Mouse (Mus musculus) hindbrain, postnatal 0 days (tissue): ENCODE measurements around the gene Adgrf1. TPM values are rescaled to one million over a fixed set of nuclear protein-coding genes. Genes with fewer than 3 reads are reported as not detected.

Experiments
- ATAC-seq: fragments of 200-750 bp; cut with Nextera tagmentation; 2 replicates; pipeline ENCODE4 v1.8.0; 2017; ENCODE audit warnings: mild to moderate bottlenecking, moderate TSS enrichment, moderate library complexity
- DNase-seq: peaks from one replicate; pipeline ENCODE4 v3.0.0-alpha.2; 2015; ENCODE audit warnings: low spot score
- H3K27ac ChIP-seq: fragments of 300-500 bp; sonication (generic); 2 replicates; pipeline ENCODE4 v1.5.1; 2014; ENCODE audit warnings: mild to moderate bottlenecking
- H3K27me3 ChIP-seq: fragments of 300-500 bp; sonication (generic); 2 replicates; pipeline ENCODE4 v1.6.1; 2014; ENCODE audit warnings: low read length, mixed read lengths; ENCODE audit not compliant: insufficient read depth
- H3K36me3 ChIP-seq: fragments of 300-500 bp; sonication (generic); 2 replicates; pipeline ENCODE4 v1.6.1; 2014; ENCODE audit warnings: low read length, mixed read lengths; ENCODE audit not compliant: insufficient read depth
- H3K4me1 ChIP-seq: fragments of 300-500 bp; sonication (generic); 2 replicates; pipeline ENCODE4 v1.6.1; 2014; ENCODE audit warnings: antibody characterized with exemption, low read length, mixed read lengths; ENCODE audit not compliant: insufficient read depth
- H3K4me2 ChIP-seq: fragments of 300-500 bp; sonication (generic); 2 replicates; pipeline ENCODE4 v1.6.1; 2014; ENCODE audit warnings: low read depth, mild to moderate bottlenecking, low read length, moderate library complexity, mixed read lengths
- H3K4me3 ChIP-seq: fragments of 300-500 bp; sonication (generic); 2 replicates; pipeline ENCODE4 v1.5.1; 2014; ENCODE audit warnings: low read length
- H3K9ac ChIP-seq: fragments of 300-500 bp; sonication (generic); replicated peaks from 2 replicates; pipeline ENCODE4 v1.6.1; 2014; ENCODE audit warnings: mild to moderate bottlenecking, low read length, moderate library complexity, mixed read lengths
- H3K9me3 ChIP-seq: fragments of 300-500 bp; sonication (generic); 2 replicates; pipeline ENCODE4 v1.6.1; 2016; ENCODE audit warnings: low read length, mixed read lengths
- CTCF ChIP-seq: IDR thresholded peaks from 2 replicates; pipeline ENCODE4 v1.5.1; 2016; ENCODE audit warnings: antibody characterized with exemption, control low read depth, low read depth
- WGBS: fragments of 180-500 bp; shearing (Covaris S2); extraction: QIAGEN DNeasy Blood & Tissue Kit; methylation state at CpG from one replicate; pipeline ENCODE4 v1.1.7; 2014; 5-methylcytosine and 5-hydroxymethylcytosine counted together
- polyA plus RNA-seq: library from polyadenylated mRNA; unstranded; fragments of >200 nt; fragmentation: Nextera tagmentation; extraction: Ambion mirVana; gene quantifications from 2 replicates; pipeline ENCODE4 v1.2.1, GENCODE M21; 2015
- total RNA-seq: library from RNA; depleted of rRNA; stranded (reverse); fragments of >200 nt; gene quantifications from 2 replicates; pipeline ENCODE4 v1.2.3, GENCODE M21; 2014; rRNA removed

Adgrf1 gene
- total and polyA plus RNA-seq, 2 experiments from 2014 or later = not detected

DNA sequence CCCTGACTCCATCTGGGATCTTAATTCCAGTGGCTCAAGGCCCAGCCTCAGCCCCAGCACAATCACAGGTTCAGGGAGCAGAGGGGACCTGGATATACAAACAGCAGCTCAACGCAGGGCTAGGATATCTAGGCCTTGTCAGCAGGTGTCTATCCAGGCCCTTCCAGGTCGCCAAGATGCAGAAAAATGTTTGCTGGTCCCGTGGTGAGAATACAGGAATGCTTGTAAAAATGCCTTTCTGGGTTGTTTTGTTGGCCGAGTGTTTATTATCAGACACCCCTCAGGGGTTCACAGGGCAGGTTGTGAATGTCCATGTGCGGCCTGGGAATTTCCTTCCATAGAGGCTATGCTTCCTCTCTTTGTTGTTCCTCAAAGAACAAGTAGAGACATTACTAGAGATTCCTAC, 98.0 kb downstream of the Adgrf1 start:
- H3K9ac ChIP-seq = no peak overlapping the region
- no peaks in the 10 kb centered on the region for H3K9me3 ChIP-seq
- no peak overlapping the region for H3K4me3 ChIP-seq
- WGBS = 65% methylated on average over 5 of the region's 5 CpGs
- TF ChIP-seq CTCF = no peak
- no peak overlapping the region for H3K4me2 ChIP-seq
- no peaks in the 10 kb centered on the region for H3K36me3 ChIP-seq
- DNase-seq (no peak), ATAC-seq (no peak)
- no peaks in the 10 kb centered on the region for H3K27me3 ChIP-seq
- H3K4me1 ChIP-seq = no peaks in the 10 kb centered on the region
- no peak overlapping the region; the same call in 1 of the 2 replicates for H3K27ac ChIP-seq

DNA sequence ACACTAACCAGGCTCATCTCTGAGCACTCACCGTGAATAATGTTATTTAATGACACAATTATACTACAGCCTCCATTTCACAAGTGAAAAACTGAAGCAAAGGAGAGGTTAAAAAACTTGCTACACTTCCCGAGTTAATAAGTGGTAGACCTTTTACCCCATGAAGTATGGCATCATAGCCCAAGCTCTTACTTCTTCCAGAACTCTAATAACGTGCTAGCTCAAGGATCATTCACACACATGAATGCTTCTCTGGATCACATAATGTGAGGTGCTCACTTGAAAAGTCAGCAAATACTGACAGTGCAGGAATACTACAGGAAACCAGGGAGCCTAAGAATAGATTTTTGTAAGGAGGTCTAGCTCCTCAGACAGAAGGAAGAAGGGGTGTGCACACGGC, 102.5 kb downstream of the Adgrf1 start:
- ATAC-seq (no peak), DNase-seq (no peak)
- Histone ChIP-seq H3K27ac (no peak overlapping the region), H3K36me3 (no peaks in the 10 kb centered on the region), H3K4me3 (no peak overlapping the region), H3K27me3 (no peaks in the 10 kb centered on the region), H3K9me3 (no peaks in the 10 kb centered on the region), H3K4me1 (no peaks in the 10 kb centered on the region), H3K4me2 (no peak overlapping the region), H3K9ac (no peak overlapping the region)
- 67% methylated on average over 4 of the region's 4 CpGs for WGBS
- no peak for TF ChIP-seq CTCF

GRCm38 (mm10) chr17:43374020-43374419, 103.9 kb downstream of the Adgrf1 start:
- H3K36me3 ChIP-seq = no peaks in the 10 kb centered on the region
- DNase-seq (no peak), ATAC-seq (no peak)
- no peak overlapping the region for H3K9ac ChIP-seq
- 68% methylated on average over 4 of the region's 4 CpGs for WGBS
- H3K4me1 ChIP-seq = no peaks in the 10 kb centered on the region
- no peaks in the 10 kb centered on the region for H3K9me3 ChIP-seq
- H3K27ac ChIP-seq = no peak overlapping the region
- no peak overlapping the region for H3K4me3 ChIP-seq
- H3K27me3 ChIP-seq = no peaks in the 10 kb centered on the region
- no peak for TF ChIP-seq CTCF
- no peak overlapping the region for H3K4me2 ChIP-seq

Other genes with a start within 250 kb of the Adgrf1 start
- 17.3 and 24.1 TPM in 2 replicates for gene Adgrf5, start 90.1 kb downstream of the Adgrf1 start, total RNA-seq
- gene Adgrf5, start 90.1 kb downstream of the Adgrf1 start, polyA plus RNA-seq = 3.7 and 3.9 TPM in 2 replicates
- gene Mep1a, start 232.5 kb downstream of the Adgrf1 start, total RNA-seq = 0.43 TPM in 1 of 2 replicates, not detected in the other
- 0.13 and 0.15 TPM in 2 replicates for gene Mep1a, start 232.5 kb downstream of the Adgrf1 start, polyA plus RNA-seq